In the genomic region with DNA sequence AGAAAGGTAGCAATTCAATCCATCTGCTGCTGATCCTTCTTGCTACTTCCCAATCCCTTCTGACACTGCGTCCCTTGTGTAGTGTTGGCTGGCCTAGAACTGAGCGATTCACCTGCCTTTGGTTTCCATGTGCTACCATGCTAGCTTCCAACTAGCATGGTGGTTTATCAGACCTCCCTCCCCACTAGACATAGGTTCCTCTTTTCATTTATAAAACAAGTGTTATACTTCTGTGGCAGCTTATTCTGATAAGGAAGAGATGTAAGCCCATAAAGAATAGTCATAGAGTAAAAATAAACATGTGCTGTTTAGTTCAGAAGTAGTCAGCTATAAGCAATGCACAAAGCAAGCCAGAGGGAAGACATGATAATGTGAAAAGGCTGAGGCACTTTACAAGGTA, we compare ENCODE assay signal across 28 mouse cellular contexts. TPM values are rescaled to one million over a fixed set of nuclear protein-coding genes. Genes with fewer than 3 reads are reported as not detected.
DNase-seq lines count a peak whose midpoint lies in the region; ATAC-seq and TF ChIP-seq lines count a peak whose summit lies in the region.
"Had no signal": no experiment of that assay in that cellular context is flagged by ENCODE, and none has a peak within 500 bp of the region (broad histone marks: within the 10 kb centered on the region; RNA-seq: fewer than 3 reads in every experiment).

No protein-coding gene starts in this region.

- H3K4me3 ChIP-seq in heart, postnatal 0 days (ENCODE audit: low read depth, low read length): no peak overlapping the region
- no peak overlapping the region for H3K4me3 ChIP-seq in liver, embryonic 14.5 days (ENCODE audit: insufficient read depth in 1 of 2, low read depth in 2 of 2, low read length in 2 of 2)
- H3K4me3 ChIP-seq: embryonic facial prominence, embryonic 12.5 days; embryonic facial prominence, embryonic 15.5 days; gastrocnemius, adult 2 months; heart, adult 2 months; heart, embryonic 13.5 days had no signal

- peak overlapping the region; percentile 1; the same call in 1 of the 2 replicates for H3K27ac ChIP-seq in heart, postnatal 0 days (ENCODE audit: low read depth)
- peak overlapping the region; percentile 8 for H3K27ac ChIP-seq in liver, embryonic 14.5 days
- H3K27ac ChIP-seq: embryonic facial prominence, embryonic 12.5 days; embryonic facial prominence, embryonic 15.5 days; gastrocnemius, adult 2 months; heart, adult 2 months; heart, embryonic 13.5 days; hindbrain, embryonic 14.5 days; hindbrain, postnatal 0 days had no signal

- H3K36me3 ChIP-seq in heart, postnatal 0 days (replicated peaks; ENCODE audit: control insufficient read depth, insufficient read depth, low read length): peaks cover 6% of the 10 kb centered on the region; the same call in 1 of the 2 replicates
- peaks cover 45% of the 10 kb centered on the region for H3K36me3 ChIP-seq in liver, embryonic 14.5 days (replicated peaks; ENCODE audit: control insufficient read depth, insufficient read depth, low read depth)

- no peaks in the 10 kb centered on the region for H3K9me3 ChIP-seq in heart, postnatal 0 days (replicated peaks; ENCODE audit: control insufficient read depth, low read length)
- no peaks in the 10 kb centered on the region for H3K9me3 ChIP-seq in liver, embryonic 14.5 days (ENCODE audit: control insufficient read depth, low read length)
- H3K9me3 ChIP-seq: embryonic facial prominence, embryonic 12.5 days; embryonic facial prominence, embryonic 15.5 days; heart, embryonic 13.5 days had no signal

- peaks cover 37% of the 10 kb centered on the region for H3K4me1 ChIP-seq in heart, postnatal 0 days (ENCODE audit: control insufficient read depth, insufficient read depth)
- H3K4me1 ChIP-seq in liver, embryonic 14.5 days (replicated peaks; ENCODE audit: control insufficient read depth in 2 of 2, insufficient read depth in 2 of 2, low read length in 1 of 2): peaks cover 39 to 42% of the 10 kb centered on the region in 2 experiments
- H3K4me1 ChIP-seq: embryonic facial prominence, embryonic 12.5 days; embryonic facial prominence, embryonic 15.5 days had no signal

- peak; percentile 36; the same call in 1 of the 2 replicates for ATAC-seq in heart, postnatal 0 days (ENCODE audit: insufficient read depth, low read depth)
- ATAC-seq in liver, embryonic 14.5 days (ENCODE audit: insufficient read depth): no peak
- ATAC-seq in hematopoietic stem cell, adult 5-6 weeks (replicated peaks in 1 of 2; ENCODE audit: insufficient read depth in 1 of 2, low FRiP score in 2 of 2, low TSS enrichment in 1 of 2, low read depth in 1 of 2, poor library complexity in 2 of 2, severe bottlenecking in 2 of 2): peak; percentile 28 to 36; a peak in 1 of 4 replicates
- no peak for ATAC-seq in megakaryocyte progenitor cell, adult 5-6 weeks (replicated peaks; ENCODE audit: poor library complexity)
- ATAC-seq: forebrain, embryonic 14.5 days; forebrain, postnatal 0 days; hindbrain, postnatal 0 days; inflammation-experienced regulatory T-cells, adult 6 months; intestine, embryonic 16.5 days had no signal

- 89% methylated on average over 2 of the region's 2 CpGs for WGBS in heart, postnatal 0 days
- WGBS in liver, embryonic 14.5 days (ENCODE audit: insufficient replicate concordance): 83% methylated on average over 2 of the region's 2 CpGs

- DNase-seq in heart, postnatal 0 days (ENCODE audit: low spot score): no peak
- DNase-seq in heart, adult 9 months (ENCODE audit: low spot score in 2 of 2): no peak
- no peak for DNase-seq in liver, embryonic 14.5 days (ENCODE audit: low read depth in 3 of 3, low spot score in 3 of 3)
- DNase-seq in liver (no peak), MEL-GATA-1-ER (ENCODE audit: extremely low read depth, low read depth) (peak; percentile 87)
- no peak for DNase-seq in ovary, postnatal 36 days (ENCODE audit: low spot score)
- DNase-seq: adrenal gland, adult 2 months; adrenal gland, postnatal 25 days; cerebellum, adult 11-12 months; cerebellum, adult 8-10 months; cerebellum, postnatal 10 days; cerebellum, postnatal 36 days; forebrain, postnatal 0 days; gastrocnemius, adult 2 months; gastrocnemius, postnatal 14 days; heart, adult 2 months; heart, postnatal 10 days; heart, postnatal 36 days had no signal

- TF ChIP-seq EP300 in heart, postnatal 0 days (IDR thresholded peaks at IDR 0.05; ENCODE audit: low read depth): no peak
- TF ChIP-seq EP300 in liver, embryonic 14.5 days (IDR thresholded peaks at IDR 0.05; ENCODE audit: low read depth): no peak

- TF ChIP-seq CTCF in heart, postnatal 0 days (IDR thresholded peaks at IDR 0.05; ENCODE audit: low read depth): no peak
- no peak for TF ChIP-seq CTCF in liver, embryonic 14.5 days (IDR thresholded peaks at IDR 0.05; ENCODE audit: low read depth)

- H3K4me2 ChIP-seq in heart, postnatal 0 days (ENCODE audit: low read depth, low read length): no peak overlapping the region
- H3K4me2 ChIP-seq in liver, embryonic 14.5 days (ENCODE audit: low read depth): no peak overlapping the region
- H3K4me2 ChIP-seq: embryonic facial prominence, embryonic 12.5 days; embryonic facial prominence, embryonic 15.5 days; heart, embryonic 13.5 days; hindbrain, embryonic 14.5 days had no signal

- no peaks in the 10 kb centered on the region for H3K27me3 ChIP-seq in heart, postnatal 0 days (ENCODE audit: control insufficient read depth, insufficient read depth, low read length)
- H3K27me3 ChIP-seq in liver, embryonic 14.5 days (ENCODE audit: control insufficient read depth, insufficient read depth, low read length): no peaks in the 10 kb centered on the region
- H3K27me3 ChIP-seq: embryonic facial prominence, embryonic 12.5 days; embryonic facial prominence, embryonic 15.5 days; heart, embryonic 13.5 days had no signal

- H3K9ac ChIP-seq in heart, postnatal 0 days (replicated peaks; ENCODE audit: low read depth, low read length): no peak overlapping the region
- no peak overlapping the region for H3K9ac ChIP-seq in liver, embryonic 14.5 days (replicated peaks)
- H3K9ac ChIP-seq: embryonic facial prominence, embryonic 12.5 days; embryonic facial prominence, embryonic 15.5 days; forebrain, postnatal 0 days; heart, embryonic 13.5 days; hindbrain, embryonic 14.5 days had no signal

RNA-seq across cellular contexts. Expression of gene Rnf11, which starts 36.0 kb away (rescaled TPM):
- total RNA-seq in heart, postnatal 0 days (2014; rRNA removed; ENCODE audit: low replicate concordance): 44.2 and 78.7 TPM in 2 replicates
- polyA plus RNA-seq in heart, postnatal 0 days (2015; fragmentation: Nextera tagmentation; extraction: Ambion mirVana): 44.2 and 44.7 TPM in 2 replicates
- 13.6 and 22.2 TPM in 2 replicates for polyA plus RNA-seq in liver, embryonic 14.5 days (2012; rRNA removed)
- 39.1 and 40.7 TPM in 2 replicates for polyA plus RNA-seq in liver, embryonic 14.5 days (2014; fragmentation: Nextera tagmentation; extraction: Ambion mirVana)
- 38.7 and 55.1 TPM in 2 replicates for total RNA-seq in hematopoietic stem cell, adult 5-6 weeks (2017)
- total RNA-seq in megakaryocyte progenitor cell, adult 5-6 weeks (2015): 17.3 and 20.9 TPM in 2 replicates
- 18.7 and 27.1 TPM in 2 replicates for total RNA-seq in megakaryocyte progenitor cell, adult 5-6 weeks (2017)

RNA-seq across cellular contexts. Expression of gene Ttc39a, which starts 42.1 kb away (rescaled TPM):
- 4.2 and 10.0 TPM in 2 replicates for total RNA-seq in heart, postnatal 0 days (2014; rRNA removed; ENCODE audit: low replicate concordance)
- polyA plus RNA-seq in heart, postnatal 0 days (2015; fragmentation: Nextera tagmentation; extraction: Ambion mirVana): 3.4 and 3.6 TPM in 2 replicates
- 8.7 and 11.7 TPM in 2 replicates for polyA plus RNA-seq in liver, embryonic 14.5 days (2012; rRNA removed)
- 13.6 and 15.4 TPM in 2 replicates for polyA plus RNA-seq in liver, embryonic 14.5 days (2014; fragmentation: Nextera tagmentation; extraction: Ambion mirVana)
- total RNA-seq in hematopoietic stem cell, adult 5-6 weeks (2017): 1.4 and 1.5 TPM in 2 replicates
- 0.64 and 1.2 TPM in 2 replicates for total RNA-seq in megakaryocyte progenitor cell, adult 5-6 weeks (2015)
- 0.98 and 4.0 TPM in 2 replicates for total RNA-seq in megakaryocyte progenitor cell, adult 5-6 weeks (2017)

Comparison
In these comparisons a context has a peak if more than half of its experiments do, and no peak if none do; other contexts are left out.
1. ATAC-seq: peak in heart, postnatal 0 days (single experiment) and hematopoietic stem cell, adult 5-6 weeks (2 of 2); none in liver, embryonic 14.5 days (single experiment) and megakaryocyte progenitor cell, adult 5-6 weeks (single experiment).